Mouse (Mus musculus) bone marrow macrophage, adult 2 months (primary cell): ENCODE results near the gene Top3a. TPM values are rescaled to one million over a fixed set of nuclear protein-coding genes. Genes with fewer than 3 reads are reported as not detected.

Experiments
- H3K27ac ChIP-seq: 2 replicates; pipeline ENCODE4 v1.5.1; 2012; ENCODE audit warnings: low read depth, low read length; ENCODE audit not compliant: insufficient read depth
- H3K4me1 ChIP-seq: 2 replicates; pipeline ENCODE4 v1.6.1; 2012; ENCODE audit warnings: low read length; ENCODE audit not compliant: control insufficient read depth, insufficient read depth
- H3K4me3 ChIP-seq: 2 replicates; pipeline ENCODE4 v1.5.1; 2012; ENCODE audit warnings: mild to moderate bottlenecking, low read length, moderate library complexity; ENCODE audit not compliant: insufficient read depth
- CTCF ChIP-seq: IDR thresholded peaks from 2 replicates; pipeline ENCODE4 v1.5.1; 2012; ENCODE audit warnings: low read depth, mild to moderate bottlenecking, low read length, moderate library complexity
- POLR2A ChIP-seq: IDR thresholded peaks from 2 replicates; pipeline ENCODE4 v1.6.1; 2012; ENCODE audit warnings: mild to moderate bottlenecking, low read depth, low read length, borderline replicate concordance
- polyA plus RNA-seq: library from polyadenylated mRNA; stranded (reverse); fragments of >200 nt; gene quantifications from 2 replicates; pipeline ENCODE4 v1.2.4, GENCODE M21; 2012; ENCODE audit not compliant: missing spikeins, insufficient read depth, insufficient read length

The Top3a gene
- polyA plus RNA-seq, 1 experiment: 13.2 TPM

DNA sequence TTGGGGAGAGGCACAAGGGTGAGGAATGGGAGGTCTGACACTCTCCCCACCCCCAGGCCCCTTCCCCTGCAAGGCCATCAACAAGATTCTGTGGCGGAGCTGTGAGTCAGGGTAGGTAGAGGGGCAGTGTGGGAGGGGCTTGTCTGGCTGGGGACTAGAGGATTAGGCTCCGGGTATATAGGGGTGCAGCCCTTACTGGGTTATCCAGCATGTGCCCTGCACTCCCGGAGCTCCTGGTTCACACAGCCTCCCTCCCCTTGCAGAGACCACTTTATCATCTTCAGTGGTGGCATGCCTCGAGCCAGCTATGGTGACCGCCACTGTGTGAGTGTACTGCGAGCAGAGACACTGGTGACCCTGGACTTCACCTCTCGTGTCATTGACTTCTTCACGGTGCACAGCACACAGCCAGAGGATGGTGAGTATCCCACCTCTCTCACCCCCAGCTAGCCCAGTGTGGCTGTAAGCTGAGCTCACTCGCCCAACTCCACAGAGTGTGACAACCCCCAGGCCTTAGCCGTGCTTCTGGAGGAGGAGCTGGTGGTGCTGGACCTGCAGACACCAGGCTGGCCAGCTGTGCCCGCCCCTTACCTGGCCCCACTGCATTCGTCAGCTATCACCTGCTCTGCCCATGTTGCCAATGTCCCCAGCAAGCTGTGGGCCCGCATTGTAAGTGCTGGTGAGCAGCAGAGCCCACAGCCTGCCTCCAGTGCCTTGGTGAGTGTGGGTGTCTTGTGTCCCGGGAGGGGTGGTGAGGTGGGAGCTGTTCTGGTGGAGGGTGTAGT is 70.3 kb downstream of the Top3a start:
- H3K4me3 ChIP-seq: no peak overlapping the region
- peaks cover 19% of the 10 kb centered on the region for H3K4me1 ChIP-seq
- TF ChIP-seq POLR2A: no peak
- TF ChIP-seq CTCF: no peak
- peak overlapping the region; percentile 11; the same call in 1 of the 2 replicates for H3K27ac ChIP-seq

DNA sequence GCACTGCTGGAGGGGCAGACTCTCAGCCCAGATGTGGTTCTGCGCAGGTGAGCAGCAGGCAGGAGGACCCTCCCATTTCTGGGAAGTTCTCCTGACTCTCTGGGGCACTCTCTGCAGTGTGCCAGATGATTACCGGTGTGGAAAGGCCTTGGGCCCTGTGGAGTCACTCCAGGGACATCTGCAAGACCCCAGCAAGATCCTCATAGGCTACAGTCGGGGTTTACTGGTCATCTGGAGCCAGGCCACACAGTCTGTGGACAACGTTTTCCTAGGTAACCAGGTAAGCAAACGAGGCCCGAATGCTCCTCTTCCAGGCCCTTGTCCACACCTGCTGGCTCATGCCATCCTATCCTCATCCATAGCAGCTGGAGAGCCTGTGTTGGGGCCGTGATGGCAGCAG is 71.1 kb downstream of the Top3a start:
- H3K4me1 ChIP-seq: peaks cover 19% of the 10 kb centered on the region
- H3K4me3 ChIP-seq: no peak overlapping the region
- H3K27ac ChIP-seq: no peak overlapping the region
- TF ChIP-seq CTCF (no peak), POLR2A (no peak)

DNA sequence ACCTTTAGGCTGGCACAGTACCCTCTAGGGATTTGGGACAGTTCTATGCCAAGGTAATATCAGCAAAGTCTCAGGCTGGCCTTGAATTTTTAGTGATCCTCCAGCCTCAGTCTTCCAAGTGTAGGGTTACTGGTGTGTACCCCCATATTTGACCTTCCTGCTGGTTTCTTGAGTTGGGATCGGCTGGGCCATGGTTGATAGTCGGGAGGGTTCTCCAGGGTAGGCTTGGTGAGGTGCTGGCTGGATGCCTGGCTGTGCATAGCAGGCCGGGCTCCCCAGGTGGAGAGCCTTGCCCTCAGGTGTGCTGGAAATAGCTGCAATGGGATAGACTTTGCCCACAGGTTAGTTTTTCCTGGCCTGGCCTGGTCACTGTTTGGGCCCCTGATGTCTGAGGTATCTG is 71.9 kb downstream of the Top3a start:
- Histone ChIP-seq H3K27ac (no peak overlapping the region), H3K4me3 (no peak overlapping the region), H3K4me1 (peaks cover 24% of the 10 kb centered on the region)
- TF ChIP-seq POLR2A: no peak

DNA sequence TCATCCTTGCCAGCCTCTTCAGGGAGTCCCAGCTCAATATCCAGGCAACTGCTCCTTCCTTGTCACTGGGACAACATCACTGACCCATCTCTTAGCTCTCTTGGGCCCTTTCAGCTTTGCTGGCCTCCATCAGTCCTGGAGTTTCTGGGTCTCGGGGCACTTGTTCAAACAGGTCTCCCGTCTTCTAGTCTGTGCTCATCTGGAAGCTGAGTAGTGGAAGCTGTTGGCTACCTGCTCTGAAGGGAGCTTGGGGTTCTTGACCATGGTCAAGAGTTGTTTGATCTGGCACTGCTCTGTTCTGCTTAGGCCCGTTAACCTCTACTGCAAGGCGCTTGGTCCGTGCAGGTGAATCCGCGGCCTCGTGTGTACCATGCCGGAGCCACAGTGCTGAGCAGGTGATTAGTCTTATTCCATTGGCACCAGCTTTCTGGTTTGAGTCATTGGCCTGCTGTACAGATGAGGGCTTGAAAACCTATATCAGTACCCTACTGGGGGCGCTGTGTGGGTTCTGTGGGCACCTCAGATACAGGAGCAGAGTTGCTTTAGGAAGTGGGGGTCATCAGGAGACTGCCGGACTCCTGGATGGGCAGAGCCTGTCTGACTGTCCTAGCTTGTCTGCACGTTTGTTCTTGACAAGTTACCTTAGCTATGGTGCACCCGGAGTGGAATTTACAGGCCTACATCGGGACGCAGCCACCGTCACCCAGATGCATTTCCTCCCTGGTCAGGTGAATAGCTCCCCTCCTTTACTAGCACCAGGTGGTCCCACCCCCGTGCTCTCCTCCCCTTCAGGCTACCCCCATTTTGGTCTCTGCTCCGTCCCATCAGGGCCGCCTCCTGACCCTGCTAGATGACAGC is 72.9 kb downstream of the Top3a start:
- Histone ChIP-seq H3K27ac (no peak overlapping the region), H3K4me3 (no peak overlapping the region), H3K4me1 (peaks cover 25% of the 10 kb centered on the region)
- TF ChIP-seq CTCF (no peak), POLR2A (no peak)

DNA sequence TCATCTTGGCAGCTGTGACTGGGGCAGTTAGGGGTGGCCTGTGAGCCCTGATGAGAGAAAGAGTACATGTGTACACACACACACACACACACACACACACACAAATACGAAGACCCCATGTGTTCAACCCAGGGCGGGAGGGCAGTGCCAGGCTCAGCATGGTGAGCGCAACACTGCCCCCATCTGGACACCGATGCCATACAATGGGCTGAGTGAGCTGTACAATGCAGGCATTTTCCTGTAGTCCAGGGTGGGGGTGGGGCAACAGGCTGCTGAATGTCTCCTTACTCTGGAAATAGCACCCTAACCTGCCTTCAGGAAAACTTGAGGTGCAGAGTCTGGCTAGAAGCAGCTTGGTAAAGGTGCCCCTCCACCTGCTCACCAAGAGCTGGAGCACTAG is 74.0 kb downstream of the Top3a start:
- Histone ChIP-seq H3K4me1 (peaks cover 27% of the 10 kb centered on the region), H3K27ac (no peak overlapping the region), H3K4me3 (no peak overlapping the region)
- TF ChIP-seq CTCF (peak; percentile 31; the same call in 1 of the 2 replicates), POLR2A (no peak)

DNA sequence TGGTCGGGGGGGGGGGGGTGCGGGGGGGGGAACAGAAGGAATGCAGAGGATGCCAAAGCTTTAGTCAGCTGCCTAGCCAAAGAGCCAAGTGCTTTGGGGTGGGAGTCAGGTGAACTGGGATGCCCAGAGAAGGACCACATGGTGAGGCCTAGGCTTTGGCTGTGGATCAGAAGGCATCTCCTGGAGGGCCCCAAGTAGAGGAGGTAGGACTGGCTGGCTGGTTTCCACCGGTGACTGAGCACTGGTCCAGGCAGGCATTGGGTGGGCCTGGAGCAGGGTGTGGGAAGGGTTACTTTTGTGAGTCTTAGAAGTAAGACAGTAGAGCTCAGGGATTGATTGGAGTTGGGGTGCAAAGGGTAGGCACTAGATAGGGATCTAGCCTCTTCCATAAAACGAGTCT is 75.6 kb downstream of the Top3a start:
- TF ChIP-seq POLR2A (no peak), CTCF (no peak)
- Histone ChIP-seq H3K27ac (no peak overlapping the region), H3K4me1 (peaks cover 15% of the 10 kb centered on the region), H3K4me3 (no peak overlapping the region)

DNA sequence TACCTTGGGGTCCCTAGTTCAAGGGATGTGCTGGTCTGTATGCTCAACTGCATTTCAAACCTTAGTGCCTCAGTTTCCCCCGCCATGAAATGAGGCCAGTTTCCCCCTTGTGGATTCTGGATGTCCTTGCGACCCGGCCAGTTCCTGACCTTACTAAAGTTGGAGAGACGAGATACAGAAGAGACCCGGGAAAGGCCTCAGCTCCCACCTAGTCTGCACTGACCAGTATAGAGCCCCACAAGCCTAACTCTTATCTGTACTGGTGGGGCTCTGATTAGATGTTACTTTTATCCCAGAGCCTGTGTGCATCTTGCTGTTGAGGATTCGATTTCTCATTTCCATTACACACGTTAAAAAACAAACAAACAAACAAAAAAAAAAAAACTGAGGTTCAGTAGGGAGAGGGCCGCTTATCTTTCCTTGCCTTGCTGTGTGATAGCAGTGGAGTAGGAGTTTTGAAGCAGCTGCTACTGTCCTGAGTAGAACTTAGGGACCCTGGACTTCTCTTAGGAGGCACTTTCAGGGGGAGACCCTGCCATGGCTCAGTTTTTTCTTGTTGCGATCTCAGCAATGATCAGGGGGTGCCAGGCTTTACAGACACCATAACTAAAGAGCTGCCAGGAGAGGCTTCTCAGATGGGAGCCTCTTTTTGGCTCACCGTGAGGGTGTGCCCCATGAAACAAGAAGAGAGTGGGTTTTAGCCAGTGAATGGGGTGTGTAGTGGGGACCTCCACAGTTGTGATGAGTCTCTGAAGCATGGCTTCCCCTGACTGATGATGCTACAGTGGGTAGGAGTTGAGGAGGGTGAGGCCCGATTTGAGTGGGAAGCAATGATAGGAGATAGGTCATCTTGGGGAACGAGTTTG is 76.6 kb downstream of the Top3a start:
- no peak for TF ChIP-seq CTCF
- TF ChIP-seq POLR2A: no peak
- H3K4me3 ChIP-seq: peak overlapping the region; percentile 76
- H3K27ac ChIP-seq: no peak overlapping the region
- H3K4me1 ChIP-seq: peaks cover 15% of the 10 kb centered on the region

DNA sequence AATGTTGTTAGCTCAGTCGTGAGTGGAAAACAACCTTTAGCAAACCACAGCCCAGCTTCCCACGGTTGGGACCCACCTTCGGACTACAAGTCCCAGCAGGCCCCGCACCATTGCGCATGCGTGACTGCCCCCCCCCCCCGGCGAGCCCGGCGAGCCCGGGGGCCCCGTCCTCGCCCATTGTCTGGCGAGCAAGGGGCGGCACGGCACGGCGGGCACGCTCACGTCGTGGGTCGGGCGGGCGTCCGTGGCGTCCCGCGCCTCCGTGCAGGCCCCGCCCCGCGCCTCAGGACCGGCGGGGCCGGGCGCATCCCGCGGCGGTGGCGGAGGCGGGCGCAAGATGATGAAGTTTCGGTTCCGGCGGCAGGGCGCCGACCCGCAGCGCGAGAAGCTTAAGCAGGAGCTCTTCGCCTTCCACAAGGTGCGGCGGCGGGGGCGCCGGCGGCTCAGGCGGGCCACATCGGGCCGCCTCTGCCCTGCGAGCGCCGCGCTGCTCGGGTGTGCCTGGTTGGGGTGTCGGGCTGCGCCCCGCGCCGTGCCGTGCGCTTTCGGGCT is 77.6 kb downstream of the Top3a start, which contains the start of gene Llgl1:
Llgl1 (plus strand) TSS at position 200 of the 552 bp plus-strand sequence.
- TF ChIP-seq POLR2A (no peak), CTCF (no peak)
- H3K27ac ChIP-seq: peak within 1 kb of the TSS; percentile 38

More for the DNA sequence above, 77.6 kb downstream of the Top3a start, which contains the start of gene Llgl1:
- H3K4me3 ChIP-seq: peak within 1 kb of the TSS; percentile 76
- H3K4me1 ChIP-seq: peaks cover 15% of the 10 kb centered on the region
